Mouse (Mus musculus) layer of hippocampus, adult 9-10 months (tissue): ENCODE results near the gene Xdh.

ENCODE experiments used
- DNase-seq: peaks from one replicate; pipeline ENCODE4 v3.0.0; 2022; ENCODE audit warnings: low spot score

The Xdh gene

DNA sequence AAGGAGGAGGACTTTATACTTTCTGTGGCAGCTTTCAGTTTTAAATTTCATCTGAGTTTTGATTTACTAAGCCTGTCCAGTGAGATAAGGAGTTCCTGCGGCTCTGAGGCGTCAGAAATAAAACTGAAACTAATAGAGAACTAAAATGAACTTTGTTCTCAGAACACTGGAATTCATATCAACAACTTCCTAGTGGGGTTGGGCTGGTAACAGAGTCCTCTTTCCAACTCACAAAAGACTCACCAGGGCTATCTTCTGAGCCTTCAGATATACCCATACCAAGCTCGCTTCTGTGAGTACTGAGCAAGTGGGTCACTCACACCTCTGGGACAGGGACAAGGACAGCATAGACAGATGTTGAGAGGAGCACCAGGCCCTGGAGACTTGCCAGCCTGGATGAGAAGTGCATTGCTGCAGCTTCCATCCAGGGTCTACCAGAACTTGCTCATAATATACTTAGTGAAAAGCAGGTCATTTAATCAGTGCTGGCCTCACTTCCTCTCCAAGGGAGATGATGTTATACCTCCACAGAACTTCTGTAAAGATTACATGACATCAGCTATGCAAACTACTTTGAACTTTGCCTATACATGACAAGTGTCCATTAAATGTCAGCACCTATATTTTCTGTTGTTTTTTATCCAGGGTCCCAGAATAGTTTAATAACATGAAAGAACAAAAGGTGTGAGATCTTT lies 7.6 kb downstream of the Xdh start:
- DNase-seq, result no peak

- DNase-seq, result no peak
Observed at GRCm38 (mm10) chr17:73941816-73942215, 8.2 kb downstream of the Xdh start.

DNA sequence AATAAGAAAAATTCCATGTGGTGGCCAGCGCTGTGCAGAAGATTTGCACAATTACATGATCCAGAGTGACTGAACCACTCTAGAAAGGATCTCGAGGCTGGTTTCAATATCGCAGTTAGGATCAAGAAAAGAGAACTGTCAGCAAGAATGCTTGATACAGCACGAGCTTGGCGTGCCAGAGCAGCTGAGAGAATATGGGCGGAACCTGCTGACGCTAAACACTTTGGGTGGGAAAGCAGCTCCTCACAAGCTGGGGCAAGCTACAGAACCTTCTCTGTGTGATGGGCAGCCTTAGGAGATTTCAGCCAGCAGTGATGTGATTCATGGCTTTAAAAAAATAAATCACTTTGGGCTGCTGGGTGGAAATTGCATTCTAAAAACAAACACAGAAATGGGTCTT lies 12.9 kb downstream of the Xdh start:
- DNase-seq, result no peak

GRCm38 (mm10) chr17:73935163-73935562 lies 14.8 kb downstream of the Xdh start:
- no peak for DNase-seq

DNA sequence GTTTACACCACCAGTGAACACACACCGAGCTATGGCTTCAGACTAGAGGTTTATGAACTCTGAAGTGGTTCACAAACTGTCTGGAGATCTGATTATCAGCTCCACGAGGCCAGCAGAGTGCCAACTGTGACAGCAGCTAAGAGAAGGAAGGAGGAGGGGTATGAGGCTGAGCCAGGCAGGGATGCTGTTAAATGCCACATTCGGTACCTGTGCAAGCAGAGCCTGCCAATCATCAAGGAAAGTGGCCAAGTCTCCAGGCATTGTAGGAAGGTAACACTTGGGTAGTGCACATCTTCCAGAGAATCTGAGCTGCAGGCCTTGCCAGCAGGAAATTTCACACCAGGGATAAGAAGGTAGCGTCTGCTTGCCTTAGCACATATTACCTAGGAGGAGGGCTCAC lies 15.7 kb downstream of the Xdh start:
- DNase-seq, result no peak

DNA sequence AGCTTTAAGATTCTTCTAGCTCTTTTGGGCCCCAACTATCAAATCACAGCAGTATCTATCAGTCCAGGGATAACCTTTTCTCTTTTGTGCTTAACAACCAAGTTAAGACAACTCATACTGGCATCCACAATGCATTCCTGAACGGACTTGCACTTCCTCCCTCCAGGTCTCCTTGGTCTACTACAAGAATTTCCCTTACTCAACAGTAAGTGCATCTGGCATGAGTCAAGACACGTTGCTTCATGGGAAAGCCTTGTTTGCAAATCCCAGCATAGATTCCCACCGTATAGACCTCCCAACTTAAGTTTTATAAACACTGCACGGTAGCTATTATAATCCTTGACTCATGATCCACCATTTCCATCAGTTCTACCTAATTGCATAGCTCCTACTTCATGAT lies 16.4 kb downstream of the Xdh start:
- DNase-seq, result no peak

DNA sequence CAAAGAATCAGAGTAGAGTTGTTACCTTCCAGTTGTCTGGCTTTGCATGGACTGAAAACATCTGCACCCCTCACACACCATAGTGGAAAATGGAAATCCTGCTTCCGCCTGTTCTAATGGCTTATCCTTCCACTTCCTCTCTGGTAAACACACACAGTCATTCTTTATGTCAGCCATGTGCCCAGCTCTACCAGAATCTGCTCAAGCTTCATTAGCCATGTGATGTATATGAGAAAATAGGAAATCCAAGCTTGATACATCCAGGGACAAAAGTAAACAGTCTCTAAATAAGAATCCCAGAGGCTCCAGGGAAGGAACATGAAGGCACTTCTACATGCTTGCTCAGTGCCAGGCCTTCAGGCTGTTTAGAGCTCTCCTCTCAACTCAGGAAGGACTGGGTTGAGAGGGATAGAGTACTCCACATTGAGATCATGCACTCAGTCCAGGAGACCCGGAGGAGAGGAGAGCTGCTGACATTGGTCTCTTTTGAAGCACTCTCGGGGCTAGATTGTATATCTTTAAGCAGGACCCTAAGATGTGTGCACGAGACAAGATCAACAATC lies 17.4 kb downstream of the Xdh start:
- no peak for DNase-seq

- no peak for DNase-seq
Observed at GRCm38 (mm10) chr17:73919520-73919919, 30.5 kb downstream of the Xdh start.

DNA sequence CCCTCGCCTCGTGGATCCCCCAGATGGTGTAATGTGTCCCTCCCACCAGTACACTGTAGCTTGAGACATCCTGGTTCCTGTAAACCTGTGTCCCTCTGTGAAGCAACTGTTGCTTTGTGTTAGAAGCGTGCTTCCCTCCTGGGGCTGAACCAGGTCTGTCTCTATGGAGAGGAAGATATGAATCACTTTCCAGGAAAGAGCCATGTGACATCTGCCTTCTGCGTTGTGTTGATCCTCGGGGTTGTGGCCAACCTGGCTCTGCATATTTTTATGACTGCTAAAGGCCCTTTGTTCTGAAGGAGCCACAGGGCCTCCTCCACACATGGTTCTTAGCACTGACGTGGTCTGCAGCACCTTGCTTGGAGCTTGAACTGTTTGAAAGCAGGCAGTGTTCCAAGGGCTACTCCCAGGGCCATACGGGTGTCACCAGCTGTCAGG lies 31.0 kb downstream of the Xdh start:
- no peak for DNase-seq

DNA sequence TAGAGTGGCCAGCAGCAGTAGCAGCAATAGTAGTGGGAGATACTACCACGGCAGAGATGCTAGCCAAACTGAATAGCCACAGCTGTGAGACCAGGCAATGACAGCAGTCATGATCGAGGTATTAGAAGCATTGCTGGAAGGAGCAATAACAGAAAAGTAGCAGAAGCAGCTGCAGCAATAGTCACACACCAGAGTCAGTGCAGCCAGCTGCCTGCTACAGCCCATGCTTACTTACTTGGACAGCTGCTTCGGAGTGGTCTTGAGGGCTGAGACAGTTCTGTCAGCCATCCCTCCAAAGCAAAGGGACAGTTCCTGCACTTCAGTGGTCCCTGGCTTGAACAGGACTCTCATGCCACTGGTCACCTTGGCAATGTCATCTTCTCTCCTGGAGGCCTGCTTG lies 31.9 kb downstream of the Xdh start:
- no peak for DNase-seq

DNA sequence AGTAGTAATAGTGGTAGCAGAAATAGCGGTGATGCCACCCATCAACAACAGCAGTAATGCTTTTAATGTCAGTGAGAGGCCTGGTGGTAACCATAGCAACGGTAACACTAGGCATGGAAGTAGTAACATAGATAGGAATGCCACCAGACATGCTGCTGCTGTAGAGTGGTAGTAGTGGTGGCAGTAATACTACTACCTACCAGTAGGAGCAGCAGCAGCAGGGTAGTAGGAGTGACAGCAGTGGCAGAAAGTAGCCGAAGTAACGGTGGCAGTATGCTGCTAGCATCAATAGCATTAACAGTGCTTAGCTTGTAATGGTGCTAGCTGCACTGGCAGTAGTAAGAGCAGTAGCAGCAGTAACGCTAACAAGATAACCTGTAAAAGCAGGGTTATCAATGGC lies 32.3 kb downstream of the Xdh start:
- no peak for DNase-seq

DNA sequence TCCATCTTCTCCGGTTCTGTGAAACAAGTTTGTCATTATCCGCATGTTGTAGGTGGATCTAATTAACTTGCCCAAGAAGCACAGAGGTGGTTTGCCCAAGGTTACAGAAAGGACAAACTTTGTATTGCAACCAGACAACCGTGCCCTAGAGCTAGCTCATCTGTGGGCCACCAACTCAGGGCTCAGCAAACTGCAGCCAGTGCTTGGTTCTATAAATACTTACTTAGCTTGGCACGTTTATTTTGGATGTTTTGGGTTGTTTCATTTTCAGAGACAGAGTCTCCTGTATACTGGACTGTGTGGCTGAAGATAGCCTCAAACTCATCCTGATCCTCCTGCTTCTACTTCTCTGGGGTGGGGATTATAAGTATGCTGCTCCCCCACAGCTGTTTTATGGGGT lies 35.3 kb downstream of the Xdh start:
- DNase-seq, result no peak

- DNase-seq, result no peak
Observed at GRCm38 (mm10) chr17:73906076-73906475, 43.9 kb downstream of the Xdh start.

- DNase-seq, result no peak
Observed at GRCm38 (mm10) chr17:73905043-73905750, 44.8 kb downstream of the Xdh start.

DNA sequence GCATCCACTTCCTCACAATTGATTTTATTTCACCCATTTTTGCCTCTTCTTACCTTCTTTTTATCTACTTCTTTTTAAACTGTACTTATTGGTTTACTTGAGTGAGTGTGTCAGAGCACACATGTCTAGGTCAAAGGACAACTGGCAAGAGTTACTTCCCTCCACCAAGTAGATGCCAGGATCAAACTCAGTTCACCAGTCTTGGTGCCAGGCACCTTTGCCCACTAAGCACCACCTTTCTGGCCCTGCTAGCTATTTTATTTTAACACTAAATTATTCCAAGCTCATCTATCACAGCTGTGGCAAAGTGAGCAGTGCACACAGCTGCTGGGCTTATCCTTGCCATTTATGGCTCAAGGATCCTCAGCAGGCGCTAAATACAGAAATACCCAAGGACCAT lies 46.9 kb downstream of the Xdh start:
- DNase-seq, result no peak

DNA sequence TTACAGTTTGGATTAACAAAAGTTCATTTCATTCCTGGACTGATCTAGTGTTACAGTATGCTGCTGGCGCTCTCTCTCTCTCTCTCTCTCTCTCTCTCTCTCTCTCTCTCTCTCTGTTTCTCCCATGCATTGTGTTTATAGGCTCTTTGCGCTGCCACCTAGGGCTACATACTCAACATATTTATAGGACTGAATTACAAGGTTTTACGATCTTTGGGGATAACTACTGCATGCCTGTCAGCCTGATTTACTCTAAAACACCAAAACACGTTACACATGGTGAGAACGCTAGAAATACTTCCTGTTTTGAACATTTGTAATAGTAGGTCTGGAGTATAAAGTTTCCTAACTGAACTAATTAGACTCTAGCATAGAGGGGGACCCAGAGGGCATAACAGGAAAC lies 47.8 kb downstream of the Xdh start:
- no peak for DNase-seq

- DNase-seq, result no peak
Observed at GRCm38 (mm10) chr17:73894399-73894798, 55.6 kb downstream of the Xdh start.

GRCm38 (mm10) chr17:73893822-73894221 lies 56.2 kb downstream of the Xdh start:
- DNase-seq, result no peak

- no peak for DNase-seq
Observed at GRCm38 (mm10) chr17:73893207-73893606, 56.8 kb downstream of the Xdh start.

- peak; percentile 58 for DNase-seq
Observed at GRCm38 (mm10) chr17:73891590-73891989, 58.4 kb downstream of the Xdh start.

GRCm38 (mm10) chr17:73886071-73886785 lies 63.8 kb downstream of the Xdh start:
- no peak for DNase-seq

GRCm38 (mm10) chr17:73883332-73883731 lies 66.7 kb downstream of the Xdh start:
- no peak for DNase-seq

DNA sequence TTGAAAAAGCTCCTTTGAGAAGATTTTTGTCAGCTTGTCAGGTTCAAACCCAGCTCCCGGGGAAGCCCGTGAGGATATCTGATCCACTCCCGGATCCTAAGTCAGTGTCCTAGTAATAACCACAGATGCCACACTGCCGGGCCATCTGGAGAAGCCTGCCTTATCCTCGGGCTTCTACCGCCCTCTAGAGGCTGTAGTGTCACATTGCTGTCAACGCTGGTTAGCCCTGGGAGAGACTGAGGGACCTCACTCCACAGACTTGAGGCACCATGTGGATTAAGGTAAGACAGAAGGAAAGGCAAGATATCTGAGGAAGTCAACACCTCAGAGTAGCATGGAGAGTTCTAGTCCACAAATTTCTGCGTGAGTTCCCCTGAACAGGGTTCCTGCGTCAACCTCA lies 67.8 kb downstream of the Xdh start:
- peak; percentile 61 for DNase-seq
